Mouse (Mus musculus) T-helper 17 cell (primary cell): Measurements from ENCODE around the gene Htr5b.

Experiments
- in situ Hi-C, 2 experiments: fragments of 300-600 bp; cut with MboI, MseI; formaldehyde crosslinking; loops; 1 replicate in 1 of 2; 2 replicates in 1 of 2; pipeline ENCODE4 v1.15.1; 2025; ENCODE audit warnings: high pct_unique_total_duplicates in 2 of 2

Htr5b gene

DNA sequence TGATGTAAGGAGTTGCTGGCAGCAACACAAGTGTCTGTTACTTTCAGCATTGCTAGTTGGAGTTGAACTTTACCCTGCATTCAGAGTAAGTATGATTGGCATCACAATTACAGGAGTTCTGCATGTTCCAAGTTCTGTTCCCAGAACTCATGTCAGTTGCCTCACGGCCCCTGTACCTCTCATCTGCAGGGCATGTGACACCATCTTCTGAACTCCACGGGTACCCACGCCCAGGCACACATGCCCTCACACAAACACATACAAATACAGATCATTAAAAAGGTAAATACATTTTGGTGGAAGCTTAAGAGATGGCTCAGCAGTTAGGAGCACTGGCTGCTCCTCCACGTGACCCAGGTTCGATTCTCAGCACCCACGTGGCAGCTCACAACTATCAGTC is 41.5 kb downstream of the Htr5b start:
- in situ Hi-C loops: no loop called here

- in situ Hi-C loops: no loop called here
These were observed 45.2 kb downstream of the Htr5b start for GRCm38 (mm10) chr1:121483091-121483490.

GRCm38 (mm10) chr1:121479403-121479802 is 48.9 kb downstream of the Htr5b start:
- in situ Hi-C loops: no loop called here

DNA sequence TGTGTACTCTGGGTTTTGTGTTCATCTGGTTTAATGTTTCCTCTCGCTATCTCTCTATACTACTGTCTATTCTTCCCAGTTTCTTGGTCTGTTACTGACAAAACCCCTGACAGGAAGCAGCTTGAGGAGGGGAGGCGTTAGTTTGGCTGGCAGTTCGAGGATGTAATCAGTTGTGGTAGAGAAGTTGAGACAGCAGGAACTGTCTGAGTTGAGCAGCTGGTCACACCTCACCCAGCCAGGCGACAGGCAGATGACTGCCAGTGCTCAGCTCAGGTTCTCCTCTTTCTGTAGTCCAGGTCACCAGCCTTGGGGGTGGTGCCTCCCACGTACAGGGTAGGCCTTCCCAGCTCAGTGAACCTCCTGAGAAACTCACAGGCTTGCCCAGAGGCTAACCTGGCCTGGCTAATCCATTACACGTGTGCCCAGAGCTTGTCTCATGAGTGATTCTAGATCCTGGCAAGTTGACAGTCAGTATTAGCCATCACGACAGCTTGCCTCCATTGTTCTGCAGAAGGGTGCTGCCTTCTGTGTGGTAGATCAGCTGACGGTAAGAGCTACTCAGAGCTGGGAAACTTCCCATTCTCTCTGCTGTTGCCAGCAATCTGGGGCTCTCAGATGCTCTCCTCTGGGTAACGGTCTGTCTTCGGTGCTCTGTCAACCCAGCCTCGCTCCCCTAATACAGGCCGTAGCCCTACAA is 49.8 kb downstream of the Htr5b start:
- in situ Hi-C loops: no loop called here

DNA sequence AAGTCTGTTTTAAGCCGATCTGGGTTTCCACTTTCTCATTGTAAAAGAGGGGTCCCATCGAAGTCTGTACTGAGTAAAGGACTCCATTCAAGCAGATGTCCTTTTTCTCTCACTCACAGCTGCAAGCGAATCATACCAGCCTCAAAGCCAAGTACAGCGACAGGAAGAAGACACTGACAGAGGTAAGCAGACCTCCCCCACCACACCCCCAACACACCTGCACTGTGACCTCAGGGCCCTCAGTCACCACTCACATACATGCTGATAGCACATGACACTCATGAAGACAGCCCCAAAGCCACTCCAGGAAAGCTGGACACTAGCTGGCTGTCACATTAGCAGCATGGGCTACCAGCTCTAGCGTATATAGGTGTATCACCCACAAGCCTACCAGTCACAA is 50.5 kb downstream of the Htr5b start:
- in situ Hi-C loops: no loop called here

DNA sequence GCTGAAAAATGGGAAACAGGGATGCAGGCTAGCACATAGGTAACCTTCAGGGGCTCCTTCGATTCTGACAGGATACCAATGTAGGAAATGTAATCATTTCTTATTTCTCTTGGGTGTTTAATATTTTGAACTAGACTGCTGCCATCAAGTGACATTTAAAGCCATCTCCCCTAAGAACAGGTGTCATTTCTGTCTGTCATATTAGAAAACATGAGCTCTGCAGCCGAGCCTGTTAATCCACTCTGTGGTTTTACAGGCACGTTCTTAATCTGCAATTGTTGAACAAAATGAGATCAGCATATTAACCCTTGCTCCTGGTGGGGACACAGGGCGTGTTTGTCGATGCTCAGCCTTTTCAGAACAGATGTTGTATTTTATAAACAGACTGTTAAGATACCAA is 56.8 kb downstream of the Htr5b start:
- in situ Hi-C loops: no loop called here

DNA sequence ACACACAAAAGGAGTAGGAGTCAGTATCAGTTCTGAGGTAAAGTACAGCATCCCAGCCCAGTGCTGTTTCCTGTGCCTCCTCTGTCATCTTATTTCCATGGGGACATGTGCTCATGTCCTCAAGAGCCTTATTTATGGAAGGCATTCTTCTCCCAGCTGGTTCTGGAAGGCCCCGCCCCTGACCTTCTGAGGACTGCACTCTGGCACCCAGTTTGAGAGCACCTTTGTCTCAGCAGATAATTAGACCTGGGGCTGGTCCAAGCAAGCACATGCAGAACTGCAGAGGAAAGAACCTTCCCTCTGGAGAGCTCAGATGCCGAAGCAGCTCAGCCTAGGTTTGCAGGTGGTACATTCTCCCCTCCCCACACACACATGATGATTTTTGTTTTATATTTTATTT is 60.0 kb downstream of the Htr5b start:
- in situ Hi-C loops: no loop called here

DNA sequence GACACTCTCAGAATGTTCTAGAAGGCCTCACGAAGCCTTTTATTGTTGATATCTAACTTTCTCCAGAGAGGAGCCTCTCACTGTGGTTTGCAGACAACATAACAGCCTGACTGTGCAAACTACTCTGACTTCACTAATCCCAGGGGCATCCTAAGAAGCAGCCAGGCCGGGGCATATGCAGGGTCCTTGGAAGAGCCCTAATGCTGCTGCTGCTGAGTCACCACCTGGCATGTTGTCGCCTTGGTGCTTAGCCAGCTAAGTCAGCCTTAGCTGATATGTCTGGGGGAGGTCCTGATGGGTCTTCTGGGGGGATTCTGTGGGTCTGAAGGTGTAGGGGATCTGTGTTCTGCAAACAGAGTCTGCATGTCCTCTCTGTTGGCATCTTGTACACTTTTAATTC is 62.0 kb downstream of the Htr5b start:
- in situ Hi-C loops: no loop called here

DNA sequence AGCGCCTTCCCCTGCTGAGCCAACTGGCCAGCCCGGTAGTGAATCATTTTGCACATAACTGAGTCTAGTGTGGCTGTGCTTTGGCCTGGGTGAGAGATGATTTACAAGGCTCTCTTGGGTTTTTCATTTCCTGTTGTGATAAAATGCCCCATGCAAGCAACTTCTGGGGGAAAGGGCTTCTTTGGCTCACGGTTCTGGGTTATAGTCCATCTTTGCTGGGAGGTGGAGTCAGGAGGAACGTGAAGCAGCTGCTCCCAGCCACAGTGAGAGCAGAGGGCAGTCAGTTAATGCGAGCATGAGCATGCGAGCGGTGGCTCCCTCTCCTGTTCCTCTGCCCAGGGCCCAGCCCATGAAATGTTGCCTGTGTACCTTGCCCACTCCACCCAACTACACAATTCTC is 64.5 kb downstream of the Htr5b start:
- in situ Hi-C loops: no loop called here

DNA sequence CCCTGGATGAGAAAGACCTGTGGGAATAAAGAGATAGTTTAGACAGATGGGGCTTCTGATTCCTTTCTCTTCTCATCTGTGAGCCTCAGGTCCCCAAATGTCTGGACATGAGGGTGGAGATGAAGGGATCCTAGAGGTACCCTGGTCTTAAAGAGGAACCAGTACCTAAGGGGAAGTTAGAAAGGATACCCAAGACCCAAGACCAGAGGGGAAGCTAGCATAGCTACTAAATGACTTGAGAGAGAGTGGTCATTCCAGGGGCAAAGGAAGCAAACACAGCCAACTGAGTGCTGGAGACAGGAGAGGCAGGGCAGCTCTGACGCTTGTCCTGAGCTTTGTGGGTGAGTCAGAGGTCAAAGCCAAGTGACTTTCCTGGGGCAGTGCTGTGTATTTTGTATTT is 65.6 kb downstream of the Htr5b start:
- in situ Hi-C loops: no loop called here

DNA sequence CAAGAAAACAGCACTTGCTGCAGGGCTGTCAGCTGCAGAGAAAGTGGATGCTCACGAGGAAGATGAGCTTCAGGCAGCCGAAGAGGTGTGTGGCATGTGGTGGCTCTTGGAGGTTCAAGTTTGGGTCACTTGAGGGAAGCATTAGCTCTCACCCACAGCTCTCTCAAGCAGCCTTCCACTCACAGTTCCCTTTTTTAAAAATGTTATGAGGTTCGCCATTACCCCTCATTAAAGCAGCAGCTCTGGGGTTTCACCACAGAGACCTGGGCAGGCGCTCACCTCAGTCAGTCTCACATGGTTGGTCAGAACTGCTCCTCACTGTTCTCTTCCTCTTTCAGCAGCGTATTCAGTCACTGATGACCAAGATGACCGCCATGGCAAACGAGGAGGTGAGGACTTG is 66.4 kb downstream of the Htr5b start:
- in situ Hi-C loops: no loop called here

DNA sequence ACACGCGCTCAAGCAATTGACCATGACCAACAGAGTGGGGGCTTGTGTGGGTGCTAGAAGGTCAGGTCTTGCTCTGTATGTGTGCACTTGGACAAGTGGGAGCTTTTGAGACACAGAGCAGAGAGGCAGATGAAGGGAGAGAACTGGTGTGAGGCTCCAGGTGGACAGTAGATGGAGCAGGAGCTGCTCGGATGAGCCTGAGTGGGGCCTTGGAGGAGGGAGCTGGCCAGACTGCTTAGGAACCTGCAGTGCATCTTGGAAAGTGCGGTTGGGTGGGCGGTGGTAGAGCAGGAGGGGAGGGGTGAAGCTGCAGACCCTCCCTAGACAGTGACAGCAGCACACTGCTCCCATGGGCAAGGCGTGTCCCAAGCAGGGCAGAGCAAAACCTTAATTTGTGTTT is 68.2 kb downstream of the Htr5b start:
- in situ Hi-C loops: no loop called here
